Mouse (Mus musculus) frontal cortex, postnatal 36 days (tissue): Measurements from ENCODE around the gene Nav2.

Experiments used
- DNase-seq, 2 experiments: peaks; one replicate each; pipeline ENCODE4 v3.0.0; 2022; ENCODE audit warnings: low spot score in 2 of 2

Gene Nav2

DNA sequence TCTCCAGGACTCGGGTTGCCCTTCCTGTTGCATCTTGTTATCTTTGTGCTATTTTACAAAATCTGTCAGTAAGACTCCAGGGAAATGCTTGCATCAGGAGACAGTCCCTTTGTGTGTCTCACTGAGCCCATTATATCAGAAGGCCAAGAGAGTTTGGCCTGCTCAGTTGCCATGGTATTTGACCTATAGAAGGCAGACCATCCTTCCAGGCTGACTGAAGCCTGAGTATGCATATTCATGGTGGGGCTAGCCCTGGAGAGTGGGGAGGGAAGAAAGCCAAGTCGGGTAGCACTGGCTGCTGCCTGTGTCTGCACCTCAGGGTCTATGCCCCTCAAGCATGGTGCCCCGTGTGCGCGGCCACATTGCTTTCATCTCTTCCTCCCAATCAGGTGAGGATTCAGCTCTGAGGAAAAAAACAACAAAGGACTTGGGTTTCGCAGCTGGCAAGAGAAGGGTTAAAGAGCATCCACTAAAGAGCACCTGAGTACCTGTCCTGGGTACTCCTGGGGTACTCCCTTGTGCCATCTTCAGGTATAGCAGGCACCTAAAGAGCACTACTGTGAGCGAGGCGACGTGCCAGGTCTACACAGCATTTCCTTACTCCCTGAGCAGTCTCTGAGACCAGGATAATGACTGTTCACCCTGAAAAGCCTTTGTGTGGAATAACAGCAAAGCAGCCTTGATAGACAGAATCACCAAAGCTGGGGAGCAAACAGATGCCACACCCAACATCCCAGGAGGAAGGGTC, 144.5 kb downstream of the Nav2 start:
- no peak for DNase-seq

DNA sequence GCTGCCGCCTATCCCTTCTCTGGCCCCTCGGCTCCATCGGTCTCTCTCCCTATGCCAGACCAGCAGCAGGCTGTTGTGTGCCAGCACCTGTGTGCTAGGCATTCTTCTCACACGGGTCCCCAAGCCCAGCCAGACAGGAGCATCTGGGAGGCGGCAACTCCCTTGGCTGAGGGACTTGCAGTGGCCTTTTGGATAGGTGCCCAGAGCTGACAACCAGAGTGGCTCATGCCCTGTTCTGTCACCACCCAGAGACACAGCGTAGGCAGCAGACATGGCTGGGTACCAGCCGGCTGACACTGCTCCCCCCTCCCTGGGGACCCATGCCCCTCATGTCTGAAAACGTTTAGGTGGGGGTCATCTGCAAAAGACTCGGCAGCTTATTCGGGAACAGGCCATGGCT, 146.8 kb downstream of the Nav2 start:
- no peak for DNase-seq

DNA sequence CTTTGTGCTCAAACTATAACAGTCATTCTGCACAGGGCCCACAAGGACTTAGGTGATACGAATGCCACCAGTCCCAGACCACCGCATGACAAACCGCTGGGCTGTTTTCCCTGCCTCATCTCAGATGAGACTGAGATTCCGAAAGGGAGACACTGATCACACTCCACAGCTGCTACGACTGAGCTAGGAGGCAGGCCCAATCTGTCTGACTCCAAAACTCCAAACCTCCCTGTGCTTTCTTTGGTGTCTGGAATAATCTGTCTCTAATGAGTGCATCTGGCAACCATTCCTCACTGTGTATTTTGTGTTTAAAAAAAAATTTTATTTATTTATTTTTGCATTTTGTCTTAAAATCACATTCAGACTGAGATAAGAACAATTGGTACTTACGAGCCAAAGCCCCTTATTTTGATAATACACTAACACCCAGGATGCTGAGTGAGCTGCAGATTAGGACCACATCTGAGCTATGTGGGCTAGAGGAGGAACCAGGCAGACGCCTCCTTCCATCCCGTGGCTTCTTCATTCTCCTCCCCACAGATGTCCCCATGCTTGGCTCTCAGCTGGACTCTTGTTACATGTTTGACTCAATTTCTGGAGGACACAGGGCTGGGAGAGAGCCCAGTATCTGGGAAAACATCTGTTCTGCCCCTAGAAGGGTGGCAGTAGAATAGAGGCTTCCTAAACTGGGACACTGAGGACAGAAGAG, 149.9 kb downstream of the Nav2 start:
- no peak for DNase-seq

DNA sequence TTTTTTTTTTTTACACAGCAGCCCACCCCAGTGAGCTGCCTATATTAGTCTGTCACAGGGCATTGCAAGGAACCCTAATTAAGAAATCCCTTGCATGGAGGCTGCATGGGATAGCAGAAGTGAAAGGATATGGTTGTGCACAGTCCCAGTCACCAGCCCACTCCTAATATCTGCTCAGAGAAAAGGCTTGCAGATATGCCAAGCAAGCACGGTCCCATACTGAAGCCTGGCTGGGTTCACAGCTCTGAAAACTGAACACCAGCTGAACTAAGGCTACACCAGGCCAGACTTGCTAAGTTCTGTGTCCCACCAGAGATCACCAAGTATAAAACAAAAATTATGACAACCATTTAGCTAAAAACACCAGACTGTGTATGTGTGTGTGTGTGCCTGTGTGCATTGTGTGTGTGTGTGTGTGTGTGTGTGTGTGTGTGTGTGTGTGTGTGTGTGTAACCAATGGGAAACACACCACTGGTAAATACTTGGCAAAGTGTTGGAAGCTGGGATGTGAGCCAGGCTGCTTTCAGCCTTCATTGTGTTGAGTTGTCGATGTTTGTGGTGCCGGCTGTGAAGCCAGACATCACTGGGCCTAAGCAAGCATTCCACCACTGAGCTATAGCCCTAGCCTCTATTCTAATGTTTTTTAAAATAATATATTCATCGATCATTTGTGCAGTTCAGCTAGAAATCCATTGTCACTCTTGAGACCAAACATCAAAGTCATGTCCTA, 156.4 kb downstream of the Nav2 start:
- no peak for DNase-seq

DNA sequence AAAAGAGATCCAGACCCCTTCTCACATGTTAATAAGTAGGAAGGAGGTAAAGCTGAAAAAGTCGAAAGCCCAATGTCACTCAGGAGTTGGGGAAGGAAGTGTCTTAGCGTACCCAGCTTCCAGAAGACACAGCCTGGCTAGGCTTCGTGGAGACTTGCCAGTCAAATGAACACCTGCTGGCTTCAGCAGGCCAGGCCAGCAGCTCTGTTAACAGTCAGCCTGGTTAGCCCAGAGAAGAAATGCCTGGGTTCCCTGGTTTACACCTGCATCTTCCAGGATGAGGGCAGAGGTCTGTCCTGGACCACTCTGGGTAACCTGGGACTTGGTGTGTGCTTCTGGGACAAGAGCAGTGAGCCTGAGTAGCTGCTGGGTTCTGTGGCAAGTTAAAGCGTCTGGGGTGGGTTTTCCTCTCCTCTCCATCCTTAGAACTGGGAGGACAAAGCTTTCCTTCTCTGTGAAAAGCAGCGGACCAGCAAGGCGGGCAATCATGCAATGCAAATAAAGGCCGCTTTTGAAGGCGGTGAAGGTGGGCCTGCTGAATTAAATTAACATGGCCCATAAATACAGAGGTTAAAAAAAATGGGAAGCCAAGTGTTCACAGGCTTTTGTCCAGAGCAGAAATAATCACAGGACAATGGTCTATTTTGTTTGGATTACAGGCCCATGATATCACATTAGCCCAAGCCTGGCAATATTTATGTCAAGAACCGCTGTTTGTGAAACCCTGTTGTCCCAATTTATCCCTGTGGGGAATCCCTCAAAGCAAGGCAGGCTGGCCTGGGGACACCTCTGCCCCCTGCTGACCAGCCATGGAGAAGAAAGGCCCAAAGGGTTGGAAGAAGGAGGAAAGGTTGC, 157.3 kb downstream of the Nav2 start:
- no peak for DNase-seq

DNA sequence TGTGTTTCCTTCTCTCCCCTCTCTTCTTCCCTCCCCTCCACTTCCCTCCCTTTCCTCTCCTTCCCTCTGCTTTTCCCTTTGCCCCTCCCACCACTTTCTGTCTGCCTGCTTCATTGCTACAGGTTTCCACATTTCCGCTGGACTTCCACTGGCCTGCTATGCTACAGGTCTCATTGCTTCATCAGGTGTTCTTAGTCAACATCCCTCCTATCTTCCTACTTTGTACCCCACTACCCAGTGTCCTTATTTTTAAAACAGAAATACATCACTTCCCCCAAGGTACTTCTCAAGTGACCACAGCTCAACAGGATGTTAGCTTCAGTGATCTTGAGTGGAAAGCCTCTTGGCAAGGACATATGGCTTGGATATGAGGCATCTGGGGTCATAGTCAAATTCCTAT, 158.3 kb downstream of the Nav2 start:
- no peak for DNase-seq

DNA sequence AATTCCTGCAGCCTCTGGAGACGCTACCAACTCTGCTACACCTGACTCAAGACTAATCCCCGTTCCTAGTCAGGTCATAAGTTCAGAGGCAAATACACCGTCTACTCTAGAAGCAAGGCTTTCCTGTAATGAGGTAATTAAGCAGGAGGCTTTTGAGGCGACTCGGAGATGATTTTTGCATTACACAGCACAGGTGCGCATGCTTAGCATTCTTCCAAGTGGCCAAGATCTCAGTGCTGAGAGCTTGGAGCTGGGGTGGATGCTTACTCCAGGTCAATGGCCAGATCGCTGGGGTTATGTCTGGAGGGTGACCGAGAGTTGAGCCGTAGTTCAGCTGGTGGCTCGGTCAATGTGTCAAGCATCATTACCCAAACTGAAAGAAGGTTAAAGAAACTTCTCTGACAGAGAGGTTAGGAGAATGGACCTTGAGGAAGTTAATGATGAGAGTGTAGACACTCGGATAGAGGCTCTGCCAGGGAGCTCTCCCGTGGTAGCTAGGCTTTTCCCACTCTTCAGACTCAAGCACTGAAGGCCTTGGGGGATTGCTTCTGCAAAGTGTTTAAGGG, 161.0 kb downstream of the Nav2 start:
- DNase-seq: no peak

DNA sequence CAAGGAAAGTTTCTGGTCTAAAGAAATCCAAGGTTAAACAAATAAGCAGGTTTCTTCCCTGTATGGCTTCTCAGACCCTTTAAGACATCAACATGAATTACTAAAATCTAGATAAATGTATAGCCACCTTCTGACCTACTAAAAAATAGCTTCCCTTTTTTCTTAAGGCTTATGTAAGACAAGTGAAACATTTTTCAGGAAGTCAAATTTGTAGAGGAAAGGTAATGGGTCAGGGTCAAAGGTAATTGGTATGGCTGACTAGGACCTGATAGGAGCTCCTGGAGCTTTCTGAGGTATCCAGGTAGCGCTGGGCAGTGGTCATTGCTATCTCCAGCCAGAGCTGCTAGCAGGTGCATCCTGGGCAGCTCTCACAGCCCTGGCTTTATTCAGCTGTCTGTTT, 162.1 kb downstream of the Nav2 start:
- DNase-seq: no peak

DNA sequence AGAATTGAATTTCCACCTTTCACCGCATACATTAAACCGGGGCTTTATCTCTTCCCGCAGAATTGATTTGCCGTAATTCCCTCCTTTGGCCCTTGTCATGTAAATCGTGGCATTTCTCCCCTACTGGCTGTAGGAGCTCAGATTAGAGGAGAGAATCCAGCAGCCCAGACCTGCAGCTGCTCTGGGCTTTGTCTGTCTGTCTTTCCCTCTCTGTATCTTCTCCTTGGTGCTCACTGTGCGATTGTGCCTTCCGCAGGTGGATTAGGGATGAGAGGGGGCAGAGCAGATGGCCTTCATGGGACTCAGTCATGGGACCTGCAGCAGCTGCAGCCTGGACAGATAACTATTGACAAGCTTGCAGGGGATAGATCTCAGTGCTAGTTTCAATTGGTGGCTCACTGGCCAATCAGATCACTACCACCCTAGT, 162.6 kb downstream of the Nav2 start:
- DNase-seq: no peak

DNA sequence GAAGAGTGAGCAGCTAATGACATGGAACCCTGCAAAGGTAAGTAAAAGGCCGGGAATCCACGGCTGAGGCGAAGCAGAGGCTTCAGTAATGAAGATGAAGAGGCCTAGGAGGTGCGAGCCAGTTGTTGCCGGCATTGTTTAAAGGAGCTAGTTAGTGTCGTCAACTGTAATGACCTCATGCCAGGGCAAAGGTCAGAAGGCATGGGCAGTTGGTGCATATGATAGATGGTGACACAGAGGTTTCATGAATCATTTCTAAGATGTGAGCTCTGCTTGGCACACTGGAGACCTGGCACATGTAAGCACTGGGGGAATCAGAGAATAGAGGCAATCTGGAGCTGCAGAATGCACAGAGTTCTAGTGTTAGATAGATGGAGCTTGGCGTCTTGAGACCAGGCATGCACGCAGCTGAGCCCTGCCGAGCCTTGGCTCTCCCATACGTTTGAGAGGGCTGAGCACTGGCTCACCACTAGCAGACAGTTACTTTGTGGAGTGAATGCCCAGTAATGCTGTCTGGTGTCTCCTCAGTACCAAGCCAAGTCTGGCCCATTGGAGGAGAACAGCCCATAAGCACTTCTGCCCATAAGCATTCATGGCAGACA, 166.9 kb downstream of the Nav2 start:
- no peak for DNase-seq

DNA sequence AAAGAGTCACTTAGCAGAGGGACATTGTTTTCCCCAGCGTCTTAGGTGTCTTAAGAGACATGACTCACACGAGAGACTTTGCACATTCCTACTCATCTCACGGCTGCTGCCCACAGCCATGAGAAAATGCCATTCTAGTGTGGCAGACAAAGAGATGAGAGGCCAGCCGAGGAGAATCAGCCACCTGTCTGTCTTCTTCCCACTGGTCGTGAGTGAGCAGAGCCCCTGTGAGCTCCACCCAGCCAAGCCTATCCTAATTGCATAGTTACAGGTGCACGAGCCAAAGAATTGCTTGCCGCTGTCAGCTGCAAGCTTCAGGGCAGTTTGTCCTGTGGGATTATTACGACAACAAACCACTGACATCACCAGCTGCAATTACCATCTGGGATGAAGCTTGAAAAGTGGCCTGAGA, 167.8 kb downstream of the Nav2 start:
- DNase-seq: peak; percentile 61 to 68

DNA sequence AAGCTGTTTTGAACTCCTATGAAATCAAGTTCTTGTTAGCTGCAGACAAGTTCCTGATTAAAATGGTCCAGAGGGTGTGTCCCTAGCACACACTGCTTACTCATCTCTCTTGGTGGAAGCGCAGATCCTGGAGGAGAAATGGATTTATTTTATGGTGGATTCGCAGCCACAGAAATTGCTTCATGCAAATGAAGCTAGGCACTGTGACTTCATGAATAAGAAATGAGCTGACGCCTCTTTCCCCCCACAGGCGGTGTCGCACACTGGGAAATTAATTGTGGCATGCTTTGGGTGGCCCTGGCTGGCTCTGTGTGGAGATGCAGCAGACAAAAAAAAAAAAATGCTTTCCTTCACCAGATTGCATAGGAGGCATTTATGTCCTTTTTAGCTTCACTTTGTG, 170.4 kb downstream of the Nav2 start:
- peak; percentile 32 to 48 for DNase-seq

DNA sequence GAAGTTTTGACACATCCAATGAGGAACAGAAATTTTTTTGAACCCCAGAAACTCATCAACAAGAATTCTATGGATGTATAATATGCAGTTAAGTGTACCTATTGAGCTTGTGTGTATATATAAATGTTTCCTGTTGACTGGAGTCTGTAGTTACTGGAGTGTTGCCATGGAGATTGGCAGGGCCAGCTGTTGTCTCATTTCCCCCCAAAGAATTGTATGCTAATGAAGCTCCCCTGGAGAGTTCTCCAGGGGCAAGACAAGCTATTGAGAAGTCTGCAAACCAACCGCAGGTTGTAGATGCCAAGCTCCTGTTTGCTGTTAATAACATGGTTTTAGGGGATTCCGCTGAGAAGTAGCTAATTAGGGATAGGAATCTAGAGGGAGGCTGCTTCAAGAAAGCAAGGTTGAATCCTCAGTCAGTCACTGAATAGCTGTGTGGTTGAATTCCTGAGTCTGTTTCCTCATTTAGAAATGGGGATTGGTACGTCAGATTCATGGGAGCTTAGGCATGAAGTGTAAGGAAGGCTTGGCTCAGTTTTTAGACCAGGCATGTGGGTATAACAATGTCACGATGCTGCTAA, 174.2 kb downstream of the Nav2 start:
- no peak for DNase-seq

DNA sequence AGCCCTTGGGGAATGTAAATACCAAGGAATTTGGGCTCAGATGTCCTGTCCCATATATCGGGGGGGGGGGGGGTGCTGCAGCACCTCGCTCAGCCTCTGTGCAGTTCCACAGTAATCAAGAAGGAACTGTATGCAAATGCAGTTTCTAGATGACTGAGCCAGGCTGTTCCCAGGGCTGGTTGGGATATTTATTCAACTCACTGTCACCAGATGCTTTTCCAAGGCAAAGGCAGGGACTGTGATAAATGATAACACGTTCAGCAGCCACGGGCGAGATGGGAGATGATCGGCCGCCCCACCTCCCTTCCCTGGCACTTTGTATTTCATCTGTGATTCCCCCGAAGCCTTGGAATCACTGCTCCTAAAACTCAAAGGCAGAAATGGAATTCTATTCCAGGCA, 176.3 kb downstream of the Nav2 start:
- DNase-seq: peak in 1 of 2 experiments; percentile 40

DNA sequence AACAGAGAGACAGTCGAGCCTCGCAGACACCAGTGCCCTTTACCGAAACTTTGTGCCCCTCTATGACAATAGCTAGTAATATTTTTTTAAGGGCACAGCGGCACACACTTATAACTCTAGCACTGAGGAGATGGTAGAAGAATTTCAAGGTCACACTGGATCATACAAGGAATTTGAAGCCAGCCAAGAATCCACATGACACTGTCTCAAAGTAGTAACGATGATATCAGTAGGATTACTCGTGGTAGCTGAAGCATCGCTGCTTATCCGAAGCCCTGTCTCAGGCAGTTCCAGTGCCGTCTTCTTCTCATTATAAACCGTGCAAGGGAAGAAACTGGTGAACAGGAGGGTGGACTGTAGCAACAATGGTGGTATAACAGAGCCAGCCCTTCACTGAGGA, 177.2 kb downstream of the Nav2 start:
- no peak for DNase-seq

DNA sequence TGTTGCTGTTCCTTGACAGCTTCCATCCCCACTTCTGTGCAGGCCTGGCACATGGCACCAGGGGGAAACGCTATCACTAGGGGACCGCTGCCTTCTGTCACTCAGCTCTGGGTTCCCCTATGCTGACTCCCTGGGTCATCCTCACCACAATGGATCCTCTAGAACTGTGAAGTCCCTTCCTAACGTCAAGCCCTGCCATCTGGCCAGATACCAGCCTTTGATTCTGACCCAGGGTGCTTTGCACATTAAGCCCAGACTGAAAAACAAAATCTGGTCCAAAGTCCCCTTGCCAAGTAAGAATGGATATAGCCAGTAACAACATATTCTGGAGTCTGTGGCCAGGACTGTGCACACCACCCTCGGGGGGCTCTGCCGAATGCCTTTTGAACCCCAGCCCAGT, 178.6 kb downstream of the Nav2 start:
- DNase-seq: no peak

DNA sequence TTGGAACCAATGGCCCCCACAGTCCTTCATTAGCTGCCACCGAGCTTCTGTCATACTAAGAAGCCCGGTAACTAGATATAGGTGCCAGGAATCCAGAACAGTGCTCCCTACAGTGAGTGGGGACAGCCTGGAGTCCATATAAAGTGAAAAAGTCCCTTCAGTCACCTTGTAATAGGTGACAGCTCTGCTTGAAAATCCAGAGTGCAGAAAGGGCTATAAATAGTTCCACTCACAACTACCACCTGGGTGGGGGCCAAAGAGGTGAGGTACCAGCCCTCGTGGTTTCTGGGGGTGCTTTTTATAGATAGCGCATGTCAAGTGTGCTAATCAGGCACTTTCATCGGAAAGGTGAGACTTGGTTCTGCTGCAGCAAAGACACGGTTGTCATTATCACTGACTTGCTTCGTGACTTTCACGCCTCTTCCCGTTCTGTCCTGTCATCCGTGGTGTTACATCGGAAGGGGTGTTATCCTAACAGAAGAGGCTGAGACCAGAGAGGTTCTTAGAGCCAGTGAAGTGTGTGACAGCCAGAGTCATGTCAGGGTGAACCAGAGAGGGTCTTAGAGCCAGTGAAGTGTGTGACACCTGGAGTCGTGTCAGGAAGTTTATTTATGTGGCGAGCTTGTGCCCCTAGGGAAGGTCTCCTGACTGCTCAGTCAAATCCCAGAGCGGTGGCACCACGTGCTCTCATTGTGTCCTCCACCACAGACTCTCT, 179.8 kb downstream of the Nav2 start:
- DNase-seq: no peak

DNA sequence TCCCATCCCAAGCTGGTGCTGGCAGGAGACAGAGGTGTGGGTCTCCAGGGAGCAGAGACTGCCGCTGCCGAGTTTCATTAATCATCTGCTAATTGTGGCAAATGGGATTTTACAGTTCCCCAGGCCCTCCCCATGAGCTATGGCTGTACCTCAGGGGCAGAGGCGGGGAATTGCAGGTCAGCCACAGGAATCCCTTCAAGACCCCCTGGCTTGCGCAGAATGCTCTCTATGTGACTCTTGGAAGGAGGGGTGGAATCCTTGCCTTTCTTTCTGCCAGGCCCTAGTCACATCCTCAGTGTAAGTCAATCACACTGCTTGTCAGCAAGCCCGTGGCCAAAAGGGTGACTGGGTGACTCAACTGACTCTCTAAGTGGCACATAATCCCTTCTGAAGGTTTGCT, 182.9 kb downstream of the Nav2 start:
- no peak for DNase-seq

DNA sequence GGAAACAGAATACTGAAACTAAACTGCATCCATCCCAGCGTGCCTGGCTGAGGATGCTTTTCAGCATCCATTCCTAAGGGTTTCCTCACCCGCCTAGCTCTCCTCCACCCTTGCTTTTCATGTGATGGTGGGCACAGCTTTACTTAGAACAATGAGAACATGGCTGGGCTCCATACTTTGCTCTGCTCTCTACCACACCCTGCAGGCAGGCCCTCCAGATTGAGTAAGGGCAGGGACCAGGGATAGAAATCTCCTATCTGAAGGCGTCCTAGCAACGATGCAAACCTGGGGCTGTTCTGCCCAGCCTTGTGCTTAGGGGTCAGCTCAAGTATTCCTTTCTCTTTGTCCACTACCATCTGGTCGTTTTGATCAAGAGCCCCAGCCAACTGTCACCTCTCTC, 183.4 kb downstream of the Nav2 start:
- DNase-seq: no peak

DNA sequence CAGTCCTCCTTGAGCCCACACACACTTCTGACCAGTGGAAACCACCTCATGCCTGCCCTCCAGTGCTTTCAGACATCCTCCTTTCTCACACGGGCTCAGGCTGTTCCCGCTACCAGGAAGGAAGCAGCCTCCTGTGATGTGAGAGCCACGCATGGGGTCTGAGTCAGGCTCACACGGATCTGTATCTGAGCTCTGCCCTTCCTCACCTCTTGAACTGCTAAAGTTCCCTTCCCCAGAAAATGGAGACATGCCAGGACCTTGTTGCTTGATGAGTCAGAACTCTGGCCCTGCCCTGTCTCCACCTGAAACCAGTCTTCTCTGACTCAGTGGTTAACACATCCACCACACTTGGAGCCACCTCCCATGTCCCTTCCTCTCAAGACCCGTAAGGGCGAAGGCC, 185.1 kb downstream of the Nav2 start:
- no peak for DNase-seq
